ENCODE assay signal across 10 mouse cellular contexts in genomic region chr3:118435248-118435647, GRCm38 (mm10).
A peak's percentile ranks its signal among the peaks of the same experiment; 100 is the strongest.
DNase-seq lines count a peak whose midpoint lies in the region; ATAC-seq and TF ChIP-seq lines count a peak whose summit lies in the region.
"Had no signal": no experiment of that assay in that cellular context is flagged by ENCODE, and none has a peak within 500 bp of the region (broad histone marks: within the 10 kb centered on the region; RNA-seq: fewer than 3 reads in every experiment).

No protein-coding gene starts in this region.

- 8% methylated on average over 9 of the region's 9 CpGs for WGBS in kidney, postnatal 0 days
- WGBS in forebrain, embryonic 10.5 days = 6% methylated on average over 9 of the region's 9 CpGs
- 8% methylated on average over 9 of the region's 9 CpGs for WGBS in intestine, embryonic 14.5 days
- 11% methylated on average over 9 of the region's 9 CpGs for WGBS in neural tube, embryonic 13.5 days

- ATAC-seq in kidney, postnatal 0 days (replicated peaks; ENCODE audit: low FRiP score, low read depth) = no peak
- no peak for ATAC-seq in intestine, embryonic 14.5 days (replicated peaks; ENCODE audit: low FRiP score, low TSS enrichment, low read depth)
- ATAC-seq in neural tube, embryonic 13.5 days (ENCODE audit: low read depth) = no peak

- H3K4me1 ChIP-seq in kidney, postnatal 0 days (replicated peaks; ENCODE audit: insufficient read depth, low read length) = peaks cover 6% of the 10 kb centered on the region
- H3K4me1 ChIP-seq in forebrain, embryonic 10.5 days = peaks cover 35% of the 10 kb centered on the region
- no peaks in the 10 kb centered on the region; the same call in 1 of the 2 replicates for H3K4me1 ChIP-seq in intestine, embryonic 14.5 days (replicated peaks; ENCODE audit: control insufficient read depth, insufficient read depth, low read length)
- H3K4me1 ChIP-seq in neural tube, embryonic 13.5 days (replicated peaks) = peaks cover 22% of the 10 kb centered on the region

- H3K27me3 ChIP-seq in kidney, postnatal 0 days (ENCODE audit: insufficient read depth, low read length) = peaks cover 32% of the 10 kb centered on the region
- H3K27me3 ChIP-seq in forebrain, embryonic 10.5 days (ENCODE audit: poor library complexity, severe bottlenecking) = peaks cover 71% of the 10 kb centered on the region
- peaks cover 58% of the 10 kb centered on the region for H3K27me3 ChIP-seq in intestine, embryonic 14.5 days (replicated peaks; ENCODE audit: control insufficient read depth, insufficient read depth, low read length)
- peaks cover 7% of the 10 kb centered on the region for H3K27me3 ChIP-seq in neural tube, embryonic 13.5 days

- H3K36me3 ChIP-seq in kidney, postnatal 0 days (ENCODE audit: insufficient read depth, low read length) = no peaks in the 10 kb centered on the region
- H3K36me3 ChIP-seq in forebrain, embryonic 10.5 days (replicated peaks) = no peaks in the 10 kb centered on the region
- H3K36me3 ChIP-seq in intestine, embryonic 14.5 days (ENCODE audit: control insufficient read depth, insufficient read depth, low read length) = no peaks in the 10 kb centered on the region
- H3K36me3 ChIP-seq in neural tube, embryonic 13.5 days = no peaks in the 10 kb centered on the region

- H3K9ac ChIP-seq in kidney, postnatal 0 days (ENCODE audit: low read depth, low read length) = no peak overlapping the region
- no peak overlapping the region for H3K9ac ChIP-seq in intestine, embryonic 14.5 days (ENCODE audit: low read length)
- peak overlapping the region; percentile 83 for H3K9ac ChIP-seq in neural tube, embryonic 13.5 days

- no peaks in the 10 kb centered on the region for H3K9me3 ChIP-seq in kidney, postnatal 0 days (replicated peaks; ENCODE audit: low read length)
- no peaks in the 10 kb centered on the region for H3K9me3 ChIP-seq in forebrain, embryonic 10.5 days
- H3K9me3 ChIP-seq in intestine, embryonic 14.5 days (ENCODE audit: control insufficient read depth, low read length) = no peaks in the 10 kb centered on the region
- H3K9me3 ChIP-seq in neural tube, embryonic 13.5 days = no peaks in the 10 kb centered on the region

- TF ChIP-seq CTCF in kidney, postnatal 0 days (IDR thresholded peaks at IDR 0.05; ENCODE audit: low read depth) = no peak

- H3K4me2 ChIP-seq in kidney, postnatal 0 days (ENCODE audit: low read length) = no peak overlapping the region
- peak overlapping the region; percentile 64 for H3K4me2 ChIP-seq in intestine, embryonic 14.5 days (ENCODE audit: low read length)
- H3K4me2 ChIP-seq in neural tube, embryonic 13.5 days = peak overlapping the region; percentile 73

- DNase-seq in kidney, postnatal 0 days (ENCODE audit: low spot score) = no peak
- no peak for DNase-seq in kidney, postnatal 36 days
- DNase-seq in forebrain, embryonic 10.5 days (ENCODE audit: extremely low spot score, low spot score) = no peak
- DNase-seq in intestine, embryonic 14.5 days (ENCODE audit: low spot score) = no peak
- no peak for DNase-seq in spleen, postnatal 14 days (ENCODE audit: low spot score in 2 of 2)
- DNase-seq in frontal cortex, postnatal 25 days (ENCODE audit: low spot score in 2 of 2) = no peak
- DNase-seq in cerebellum, postnatal 36 days = no peak
- DNase-seq: lung, postnatal 10 days; thymus, postnatal 14 days had no signal

- no peak overlapping the region for H3K27ac ChIP-seq in kidney, postnatal 0 days
- H3K27ac ChIP-seq in forebrain, embryonic 10.5 days = no peak overlapping the region
- H3K27ac ChIP-seq in intestine, embryonic 14.5 days (ENCODE audit: low read depth) = no peak overlapping the region
- peak overlapping the region; percentile 89 for H3K27ac ChIP-seq in neural tube, embryonic 13.5 days (replicated peaks)

- H3K4me3 ChIP-seq in kidney, postnatal 0 days (replicated peaks; ENCODE audit: low read depth, low read length) = 0 out of 2 replicates have a peak overlapping the region, but pooled peaks have one; percentile 2
- H3K4me3 ChIP-seq in forebrain, embryonic 10.5 days = peak overlapping the region; percentile 59
- 0 out of 2 replicates have a peak overlapping the region, but pooled peaks have one; percentile 42 for H3K4me3 ChIP-seq in intestine, embryonic 14.5 days (ENCODE audit: low read depth, low read length)
- H3K4me3 ChIP-seq in neural tube, embryonic 13.5 days = peak overlapping the region; percentile 55

Comparison
In these comparisons a context has a peak if more than half of its experiments do, and no peak if none do; other contexts are left out.
1. H3K4me3 ChIP-seq: peak in every context shown above with its lines; median percentile 59 in forebrain, embryonic 10.5 days; 55 in neural tube, embryonic 13.5 days; 42 in intestine, embryonic 14.5 days; 2 in kidney, postnatal 0 days.